Mouse (Mus musculus) midbrain, postnatal 0 days (tissue): ENCODE results near the gene Dnaic1. TPM values are rescaled to one million over a fixed set of nuclear protein-coding genes. Genes with fewer than 3 reads are reported as not detected.
A peak's percentile ranks its signal among the peaks of the same experiment; 100 is the strongest.
"Not testable (repeated sequence)": the region's sequence is repeated elsewhere in the genome, so short reads cannot be mapped to it uniquely, and the experiment has no call there.

Experiments
- ATAC-seq: fragments of 200-750 bp; cut with Nextera tagmentation; 2 replicates; pipeline ENCODE4 v1.8.0; 2017; ENCODE audit warnings: moderate number of reproducible peaks, mild to moderate bottlenecking, moderate TSS enrichment, moderate library complexity; ENCODE audit not compliant: low FRiP score
- DNase-seq: peaks from one replicate; pipeline ENCODE4 v3.0.0-alpha.2; 2015; ENCODE audit warnings: low spot score
- H3K27ac ChIP-seq: fragments of 300-500 bp; sonication (generic); 2 replicates; pipeline ENCODE4 v1.5.1; 2014; ENCODE audit warnings: low read depth, mild to moderate bottlenecking, low read length, mixed read lengths
- H3K27me3 ChIP-seq: fragments of 300-500 bp; sonication (generic); 2 replicates; pipeline ENCODE4 v1.6.1; 2014; ENCODE audit warnings: low read length, control low read depth, mixed read lengths; ENCODE audit not compliant: insufficient read depth
- H3K36me3 ChIP-seq: fragments of 300-500 bp; sonication (generic); 2 replicates; pipeline ENCODE4 v1.6.1; 2014; ENCODE audit warnings: low read length, control low read depth, mixed read lengths; ENCODE audit not compliant: insufficient read depth
- H3K4me1 ChIP-seq: fragments of 300-500 bp; sonication (generic); 2 replicates; pipeline ENCODE4 v1.6.1; 2014; ENCODE audit warnings: mild to moderate bottlenecking, control low read depth, antibody characterized with exemption, low read length, mixed read lengths; ENCODE audit not compliant: insufficient read depth
- H3K4me2 ChIP-seq: fragments of 300-500 bp; sonication (generic); 2 replicates; pipeline ENCODE4 v1.6.1; 2014; ENCODE audit warnings: low read depth, mild to moderate bottlenecking, low read length, mixed read lengths; ENCODE audit not compliant: poor library complexity, severe bottlenecking
- H3K4me3 ChIP-seq: fragments of 300-500 bp; sonication (generic); 2 replicates; pipeline ENCODE4 v1.5.1; 2014; ENCODE audit warnings: low read depth, mild to moderate bottlenecking, low read length, moderate library complexity
- H3K9ac ChIP-seq: fragments of 300-500 bp; sonication (generic); replicated peaks from 2 replicates; pipeline ENCODE4 v1.6.1; 2014; ENCODE audit warnings: mild to moderate bottlenecking, low read length, moderate library complexity, mixed read lengths; ENCODE audit not compliant: poor library complexity, severe bottlenecking
- H3K9me3 ChIP-seq: fragments of 300-500 bp; sonication (generic); 2 replicates; pipeline ENCODE4 v1.6.1; 2016; ENCODE audit warnings: low read length, control low read depth
- CTCF ChIP-seq: IDR thresholded peaks from 2 replicates; pipeline ENCODE4 v1.5.1; 2016; ENCODE audit warnings: antibody characterized with exemption, mild to moderate bottlenecking
- WGBS: fragments of 180-500 bp; shearing (Covaris S2); extraction: QIAGEN DNeasy Blood & Tissue Kit; methylation state at CpG from one replicate; pipeline ENCODE4 v1.1.7; 2014; 5-methylcytosine and 5-hydroxymethylcytosine counted together
- polyA plus RNA-seq: library from polyadenylated mRNA; unstranded; fragments of >200 nt; fragmentation: Nextera tagmentation; extraction: Ambion mirVana; gene quantifications from 2 replicates; pipeline ENCODE4 v1.2.1, GENCODE M21; 2015
- total RNA-seq: library from RNA; depleted of rRNA; stranded (reverse); fragments of >200 nt; gene quantifications from 2 replicates; pipeline ENCODE4 v1.2.3, GENCODE M21; 2014; rRNA removed

Dnaic1 gene
- total and polyA plus RNA-seq, 2 experiments from 2014 or later: 1.7 to 3.2 TPM

- no peaks in the 10 kb centered on the region for H3K27me3 ChIP-seq
- no peak for TF ChIP-seq CTCF
- no peaks in the 10 kb centered on the region for H3K36me3 ChIP-seq
- H3K9ac ChIP-seq: no peak overlapping the region
- ATAC-seq (no peak), DNase-seq (no peak)
- no peaks in the 10 kb centered on the region for H3K9me3 ChIP-seq
- H3K4me2 ChIP-seq: no peak overlapping the region
- H3K4me1 ChIP-seq: 0 out of 2 replicates have a peak, but pooled peaks cover 3% of the 10 kb centered on the region
- no peak overlapping the region for H3K27ac ChIP-seq
- 67% methylated on average over 10 of the region's 10 CpGs for WGBS
- H3K4me3 ChIP-seq: no peak overlapping the region
These were observed 112.4 kb downstream of the Dnaic1 start for GRCm38 (mm10) chr4:41681947-41682346.

- H3K36me3 ChIP-seq: no peaks in the 10 kb centered on the region
- no peak overlapping the region for H3K4me2 ChIP-seq
- no peak overlapping the region; the same call in 1 of the 2 replicates for H3K9ac ChIP-seq
- 0 out of 2 replicates have a peak, but pooled peaks cover 3% of the 10 kb centered on the region for H3K4me1 ChIP-seq
- no peaks in the 10 kb centered on the region for H3K27me3 ChIP-seq
- ATAC-seq (no peak), DNase-seq (no peak)
- WGBS: 25% methylated on average over 6 of the region's 6 CpGs
- H3K27ac ChIP-seq: no peak overlapping the region
- no peaks in the 10 kb centered on the region for H3K9me3 ChIP-seq
- TF ChIP-seq CTCF: no peak
- 0 out of 2 replicates have a peak overlapping the region, but pooled peaks have one; percentile 0 for H3K4me3 ChIP-seq
These were observed 113.2 kb downstream of the Dnaic1 start for GRCm38 (mm10) chr4:41682789-41683188.

- not testable (repeated sequence) for H3K36me3 ChIP-seq, H3K27me3 ChIP-seq, H3K9me3 ChIP-seq, H3K4me1 ChIP-seq, H3K9ac ChIP-seq, DNase-seq, H3K27ac ChIP-seq
- H3K4me3 ChIP-seq: peak overlapping the region; percentile 16; the same call in 1 of the 2 replicates
- WGBS: no CpG with 5 or more reads among the region's 27 CpGs
- ATAC-seq: peak; percentile 31
- peak overlapping the region; percentile 36; the same call in 1 of the 2 replicates for H3K4me2 ChIP-seq
These were observed 113.7 kb downstream of the Dnaic1 start for GRCm38 (mm10) chr4:41683303-41683702.

- not testable (repeated sequence) for H3K4me1 ChIP-seq
- 7% methylated on average over 20 of the region's 27 CpGs for WGBS
These were observed 114.8 kb downstream of the Dnaic1 start for GRCm38 (mm10) chr4:41684131-41684930.

GRCm38 (mm10) chr4:41684931-41685453 lies 115.4 kb downstream of the Dnaic1 start:
- H3K9ac ChIP-seq, H3K4me1 ChIP-seq, DNase-seq, H3K4me2 ChIP-seq, H3K9me3 ChIP-seq, H3K4me3 ChIP-seq, H3K36me3 ChIP-seq, ATAC-seq, H3K27ac ChIP-seq, H3K27me3 ChIP-seq: not testable (repeated sequence)
- 9% methylated on average over 10 of the region's 14 CpGs for WGBS

More at GRCm38 (mm10) chr4:41684131-41684930, 114.8 kb downstream of the Dnaic1 start:
- DNase-seq, H3K9ac ChIP-seq, H3K9me3 ChIP-seq, H3K36me3 ChIP-seq, H3K4me3 ChIP-seq, H3K27me3 ChIP-seq, H3K27ac ChIP-seq: not testable (repeated sequence)
- peak overlapping the region; percentile 39; the same call in 1 of the 2 replicates for H3K4me2 ChIP-seq
- peak; percentile 28; the same call in 1 of the 2 replicates for ATAC-seq

GRCm38 (mm10) chr4:41685882-41686492 lies 116.4 kb downstream of the Dnaic1 start:
- not testable (repeated sequence) for H3K9ac ChIP-seq, H3K27me3 ChIP-seq, ATAC-seq, H3K36me3 ChIP-seq, H3K4me3 ChIP-seq, H3K9me3 ChIP-seq, DNase-seq, H3K4me2 ChIP-seq, H3K4me1 ChIP-seq, H3K27ac ChIP-seq
- WGBS: 32% methylated on average over 9 of the region's 10 CpGs

Other genes starting within 250 kb of the Dnaic1 start
- gene Ubap1, start 220.8 kb upstream of the Dnaic1 start, total RNA-seq: 35.0 and 42.1 TPM in 2 replicates
- 55.1 and 58.8 TPM in 2 replicates for gene Ubap1, start 220.8 kb upstream of the Dnaic1 start, polyA plus RNA-seq
- gene Kif24, start 104.9 kb upstream of the Dnaic1 start, total RNA-seq: 2.7 and 4.9 TPM in 2 replicates
- 1.4 TPM in 2 replicates for gene Kif24, start 104.9 kb upstream of the Dnaic1 start, polyA plus RNA-seq
- 28.3 and 41.0 TPM in 2 replicates for gene Nudt2, start 104.6 kb upstream of the Dnaic1 start, total RNA-seq
- gene Nudt2, start 104.6 kb upstream of the Dnaic1 start, polyA plus RNA-seq: 70.7 and 79.9 TPM in 2 replicates
- 40.5 and 46.0 TPM in 2 replicates for gene AI464131, start 66.7 kb upstream of the Dnaic1 start, total RNA-seq
- gene AI464131, start 66.7 kb upstream of the Dnaic1 start, polyA plus RNA-seq: 15.7 and 18.1 TPM in 2 replicates
- 10.9 and 11.8 TPM in 2 replicates for gene 1110017D15Rik, start 52.4 kb upstream of the Dnaic1 start, total RNA-seq
- gene 1110017D15Rik, start 52.4 kb upstream of the Dnaic1 start, polyA plus RNA-seq: 18.1 and 20.7 TPM in 2 replicates
- 125 and 130 TPM in 2 replicates for gene Fam219a, start 237 bp upstream of the Dnaic1 start, total RNA-seq
- gene Fam219a, start 237 bp upstream of the Dnaic1 start, polyA plus RNA-seq: 20.5 and 24.1 TPM in 2 replicates
- 167 and 217 TPM in 2 replicates for gene Enho, start 70.5 kb downstream of the Dnaic1 start, total RNA-seq
- gene Enho, start 70.5 kb downstream of the Dnaic1 start, polyA plus RNA-seq: 146 and 157 TPM in 2 replicates
- 61.6 and 69.2 TPM in 2 replicates for gene Cntfr, start 127.3 kb downstream of the Dnaic1 start, total RNA-seq
- 20.1 and 23.4 TPM in 2 replicates for gene Cntfr, start 127.3 kb downstream of the Dnaic1 start, polyA plus RNA-seq
- gene Il11ra1, start 130.2 kb downstream of the Dnaic1 start, total RNA-seq: 21.8 and 26.5 TPM in 2 replicates
- gene Il11ra1, start 130.2 kb downstream of the Dnaic1 start, polyA plus RNA-seq: 28.8 and 35.3 TPM in 2 replicates
- 38.3 and 39.7 TPM in 2 replicates for gene Rpp25l, start 143.8 kb downstream of the Dnaic1 start, total RNA-seq
- 44.3 and 49.9 TPM in 2 replicates for gene Rpp25l, start 143.8 kb downstream of the Dnaic1 start, polyA plus RNA-seq
- gene Dctn3, start 153.4 kb downstream of the Dnaic1 start, total RNA-seq: 122 and 150 TPM in 2 replicates
- 308 and 345 TPM in 2 replicates for gene Dctn3, start 153.4 kb downstream of the Dnaic1 start, polyA plus RNA-seq
- gene Arid3c, start 161.4 kb downstream of the Dnaic1 start, total RNA-seq: 0.27 and 0.33 TPM in 2 replicates
- gene Arid3c, start 161.4 kb downstream of the Dnaic1 start, polyA plus RNA-seq: 0.42 and 0.48 TPM in 2 replicates
- gene Galt, start 185.5 kb downstream of the Dnaic1 start, total RNA-seq: 53.7 and 68.1 TPM in 2 replicates
- gene Galt, start 185.5 kb downstream of the Dnaic1 start, polyA plus RNA-seq: 54.0 and 60.0 TPM in 2 replicates
- 34.1 and 45.4 TPM in 2 replicates for gene Sigmar1, start 186.4 kb downstream of the Dnaic1 start, total RNA-seq
- gene Sigmar1, start 186.4 kb downstream of the Dnaic1 start, polyA plus RNA-seq: 44.8 and 55.4 TPM in 2 replicates
- 191 and 237 TPM in 2 replicates for gene Ccl27a, start 204.5 kb downstream of the Dnaic1 start, total RNA-seq
- 318 and 329 TPM in 2 replicates for gene Ccl27a, start 204.5 kb downstream of the Dnaic1 start, polyA plus RNA-seq